Mouse (Mus musculus) hindbrain, embryonic 15.5 days (tissue): ENCODE measurements around the gene Tmem169. TPM values are rescaled to one million over a fixed set of nuclear protein-coding genes. Genes with fewer than 3 reads are reported as not detected.

Experiments
- polyA plus RNA-seq: library from polyadenylated mRNA; unstranded; fragments of >200 nt; fragmentation: Nextera tagmentation; extraction: Ambion mirVana; gene quantifications from 2 replicates; pipeline ENCODE4 v1.2.1, GENCODE M21; 2015

The Tmem169 gene
- polyA plus RNA-seq, 1 experiment from 2014 or later: 35.8 TPM

Other genes starting within 250 kb of the Tmem169 start
- 2.7 and 3.1 TPM in 2 replicates for gene Mreg, start 72.1 kb upstream of the Tmem169 start, polyA plus RNA-seq
- gene Pecr, start 55 bp upstream of the Tmem169 start, polyA plus RNA-seq: 8.6 and 9.5 TPM in 2 replicates
- 15.7 and 17.1 TPM in 2 replicates for gene Xrcc5, start 23.1 kb downstream of the Tmem169 start, polyA plus RNA-seq